In genomic region chr5:64676946-64677588, GRCm38 (mm10) we compare ENCODE assay signal across 14 mouse cellular contexts.
DNase-seq lines count a peak whose midpoint lies in the region; TF ChIP-seq lines count a peak whose summit lies in the region.
"Had no signal": no experiment of that assay in that cellular context is flagged by ENCODE, and none has a peak within 500 bp of the region (broad histone marks: within the 10 kb centered on the region; RNA-seq: fewer than 3 reads in every experiment).

No protein-coding gene starts in this region.

- 23% methylated on average over 5 of the region's 8 CpGs for WGBS in macrophage (ENCODE audit: missing documents)

- H3K4me3 ChIP-seq in MEL (ENCODE audit: control insufficient read depth in 1 of 2, insufficient read depth in 1 of 2, low read depth in 2 of 2, low read length in 2 of 2), result peak overlapping the region; percentile 13 to 19; a peak in 3 of 4 replicates
- no peak overlapping the region; the same call in 1 of the 2 replicates for H3K4me3 ChIP-seq in macrophage (ENCODE audit: inconsistent target)
- H3K4me3 ChIP-seq: embryonic facial prominence, embryonic 10.5 days; midbrain, embryonic 13.5 days; neural tube, embryonic 15.5 days had no signal

- H3K4me1 ChIP-seq in MEL (ENCODE audit: control insufficient read depth in 1 of 2, insufficient read depth in 2 of 2, low read length in 2 of 2), result peaks cover 12 to 25% of the 10 kb centered on the region in 2 experiments
- H3K4me1 ChIP-seq: midbrain, embryonic 13.5 days; neural tube, embryonic 15.5 days had no signal

- H3K27ac ChIP-seq in MEL (ENCODE audit: control insufficient read depth, low read depth, low read length) (no peak overlapping the region), macrophage (peak overlapping the region; percentile 93)
- H3K27ac ChIP-seq: embryonic facial prominence, embryonic 10.5 days; midbrain, embryonic 13.5 days; neural tube, embryonic 15.5 days had no signal

- peak; percentile 28 to 76; a peak in 3 of 4 replicates for TF ChIP-seq EP300 in MEL (IDR thresholded peaks at IDR 0.05; ENCODE audit: low read depth in 1 of 2, low read length in 2 of 2)

- TF ChIP-seq POLR2A in MEL (IDR thresholded peaks at IDR 0.05; ENCODE audit: control insufficient read depth in 1 of 2, insufficient read depth in 1 of 2, low read depth in 1 of 2, low read length in 2 of 2, poor library complexity in 1 of 2), result no peak

- peak; percentile 20 for DNase-seq in adrenal gland, postnatal 14 days
- no peak for DNase-seq in adrenal gland, adult 8-10 months
- peak; percentile 45 to 61 for DNase-seq in kidney, postnatal 36 days
- no peak for DNase-seq in kidney, postnatal 14 days
- DNase-seq in MEL (ENCODE audit: low read depth, low spot score), result peak; percentile 69
- DNase-seq in Muller cell, postnatal 12 days (ENCODE audit: inconsistent ontology term), result no peak
- DNase-seq in cerebellum, adult 9-11 months, result no peak
- DNase-seq: cerebellum, adult 2 months; heart, postnatal 14 days; thymus, adult 18-20 months had no signal

- no peak for TF ChIP-seq RAD21 in MEL (IDR thresholded peaks at IDR 0.05; ENCODE audit: low read depth, low read length)

- H3K36me3 ChIP-seq in MEL (ENCODE audit: control insufficient read depth in 1 of 2, insufficient read depth in 2 of 2, low read length in 2 of 2) (peaks cover 0 to 24% of the 10 kb centered on the region in 2 experiments; a peak in 2 of 4 replicates), macrophage (ENCODE audit: inconsistent target) (no peaks in the 10 kb centered on the region)
- H3K36me3 ChIP-seq: embryonic facial prominence, embryonic 10.5 days; midbrain, embryonic 13.5 days; neural tube, embryonic 15.5 days had no signal

- H3K79me2 ChIP-seq in MEL (ENCODE audit: control insufficient read depth, insufficient read depth, low read length, poor library complexity), result no peaks in the 10 kb centered on the region
- H3K79me2 ChIP-seq in macrophage (ENCODE audit: inconsistent target), result no peaks in the 10 kb centered on the region

- TF ChIP-seq CTCF in MEL (IDR thresholded peaks at IDR 0.05 in 2 of 3, conservative IDR thresholded peaks at IDR 0.05 in 1 of 3; ENCODE audit: control insufficient read depth in 1 of 3, insufficient read depth in 1 of 3, low read depth in 2 of 3, low read length in 3 of 3, poor library complexity in 1 of 3, severe bottlenecking in 1 of 3), result no peak

- no peaks in the 10 kb centered on the region for H3K27me3 ChIP-seq in MEL (ENCODE audit: control insufficient read depth in 1 of 2, insufficient read depth in 2 of 2, low read length in 2 of 2)
- H3K27me3 ChIP-seq: midbrain, embryonic 13.5 days; neural tube, embryonic 15.5 days had no signal

- H3K9ac ChIP-seq in MEL (ENCODE audit: control insufficient read depth, low read depth, low read length, poor library complexity, severe bottlenecking), result no peak overlapping the region
- H3K9ac ChIP-seq: midbrain, embryonic 13.5 days; neural tube, embryonic 15.5 days had no signal

- no peaks in the 10 kb centered on the region for H3K9me3 ChIP-seq in MEL (replicated peaks; ENCODE audit: insufficient read depth, low read length)
- H3K9me3 ChIP-seq: embryonic facial prominence, embryonic 10.5 days; midbrain, embryonic 13.5 days; neural tube, embryonic 15.5 days had no signal

TF ChIP-seq in MEL, 35 proteins besides CTCF, POLR2A, EP300 and RAD21:
- TF ChIP-seq TCF12 (IDR thresholded peaks at IDR 0.05; ENCODE audit: low read depth, low read length) (peak; percentile 27; the same call in 1 of the 2 replicates), CHD2 (IDR thresholded peaks at IDR 0.05; ENCODE audit: low read length) (no peak), ZNF384 (IDR thresholded peaks at IDR 0.05; ENCODE audit: low read depth, low read length) (peak; percentile 76), RCOR1 (IDR thresholded peaks at IDR 0.05; ENCODE audit: low read depth, low read length) (peak; percentile 69), ZC3H11A (IDR thresholded peaks at IDR 0.05; ENCODE audit: low read depth, low read length) (0 out of 2 replicates have a peak, but pooled peaks have one; percentile 7), MAZ (IDR thresholded peaks at IDR 0.05; ENCODE audit: low read depth, low read length) (0 out of 2 replicates have a peak, but pooled peaks have one; percentile 47), JUND (IDR thresholded peaks at IDR 0.05; ENCODE audit: low read depth, low read length) (no peak), NELFE (IDR thresholded peaks at IDR 0.05; ENCODE audit: low read depth, low read length) (no peak), HCFC1 (IDR thresholded peaks at IDR 0.05; ENCODE audit: low read depth, low read length) (no peak), TAL1 (IDR thresholded peaks at IDR 0.05; ENCODE audit: low read length) (no peak)
TF ChIP-seq in MEL: peak in this region for 5.

Comparison
In these comparisons a context has a peak if more than half of its experiments do, and no peak if none do; other contexts are left out.
1. DNase-seq: peak in adrenal gland, postnatal 14 days (single experiment), kidney, postnatal 36 days (2 of 2) and MEL (single experiment); none in adrenal gland, adult 8-10 months (single experiment), kidney, postnatal 14 days (single experiment), Muller cell, postnatal 12 days (single experiment) and cerebellum, adult 9-11 months (single experiment).